Mouse (Mus musculus) heart, embryonic 15.5 days (tissue): ENCODE measurements around the gene Tmem169. TPM values are rescaled to one million over a fixed set of nuclear protein-coding genes. Genes with fewer than 3 reads are reported as not detected.

Source experiments
- ATAC-seq: fragments of 200-750 bp; cut with Nextera tagmentation; replicated peaks from 2 replicates; pipeline ENCODE4 v1.8.0; 2017; ENCODE audit warnings: low read depth, moderate TSS enrichment; ENCODE audit not compliant: insufficient number of reproducible peaks, insufficient read depth, low FRiP score
- H3K27ac ChIP-seq: fragments of 300-500 bp; sonication (generic); 2 replicates; pipeline ENCODE4 v1.5.1; 2015; ENCODE audit warnings: mild to moderate bottlenecking, inconsistent platforms
- H3K27me3 ChIP-seq: fragments of 300-500 bp; sonication (generic); 2 replicates; pipeline ENCODE4 v1.6.1; 2015; ENCODE audit warnings: inconsistent platforms
- H3K36me3 ChIP-seq: fragments of 300-500 bp; sonication (generic); 2 replicates; pipeline ENCODE4 v1.6.1; 2015; ENCODE audit warnings: mild to moderate bottlenecking, inconsistent platforms
- H3K4me1 ChIP-seq: fragments of 300-500 bp; sonication (generic); replicated peaks from 2 replicates; pipeline ENCODE4 v1.6.1; 2015; ENCODE audit warnings: inconsistent platforms
- H3K4me2 ChIP-seq: fragments of 300-500 bp; sonication (generic); 2 replicates; pipeline ENCODE4 v1.6.1; 2015; ENCODE audit warnings: inconsistent platforms, mild to moderate bottlenecking, moderate library complexity
- H3K4me3 ChIP-seq: fragments of 300-500 bp; sonication (generic); 2 replicates; pipeline ENCODE4 v1.5.1; 2015; ENCODE audit warnings: mild to moderate bottlenecking, inconsistent platforms
- H3K9ac ChIP-seq: fragments of 300-500 bp; sonication (generic); 2 replicates; pipeline ENCODE4 v1.6.1; 2015; ENCODE audit warnings: mild to moderate bottlenecking, inconsistent platforms
- H3K9me3 ChIP-seq: fragments of 300-500 bp; sonication (generic); replicated peaks from 2 replicates; pipeline ENCODE4 v1.6.1; 2016; ENCODE audit warnings: inconsistent platforms
- WGBS: fragments of 180-500 bp; shearing (Covaris S2); methylation state at CpG from one replicate; pipeline ENCODE4 v1.1.7; 2015; ENCODE audit warnings: mixed read lengths; 5-methylcytosine and 5-hydroxymethylcytosine counted together
- polyA plus RNA-seq: library from polyadenylated mRNA; unstranded; fragments of >200 nt; fragmentation: Nextera tagmentation; extraction: Ambion mirVana; gene quantifications from 2 replicates; pipeline ENCODE4 v1.2.1, GENCODE M21; 2015

The Tmem169 gene
- polyA plus RNA-seq, 1 experiment from 2014 or later: 0.68 TPM

DNA sequence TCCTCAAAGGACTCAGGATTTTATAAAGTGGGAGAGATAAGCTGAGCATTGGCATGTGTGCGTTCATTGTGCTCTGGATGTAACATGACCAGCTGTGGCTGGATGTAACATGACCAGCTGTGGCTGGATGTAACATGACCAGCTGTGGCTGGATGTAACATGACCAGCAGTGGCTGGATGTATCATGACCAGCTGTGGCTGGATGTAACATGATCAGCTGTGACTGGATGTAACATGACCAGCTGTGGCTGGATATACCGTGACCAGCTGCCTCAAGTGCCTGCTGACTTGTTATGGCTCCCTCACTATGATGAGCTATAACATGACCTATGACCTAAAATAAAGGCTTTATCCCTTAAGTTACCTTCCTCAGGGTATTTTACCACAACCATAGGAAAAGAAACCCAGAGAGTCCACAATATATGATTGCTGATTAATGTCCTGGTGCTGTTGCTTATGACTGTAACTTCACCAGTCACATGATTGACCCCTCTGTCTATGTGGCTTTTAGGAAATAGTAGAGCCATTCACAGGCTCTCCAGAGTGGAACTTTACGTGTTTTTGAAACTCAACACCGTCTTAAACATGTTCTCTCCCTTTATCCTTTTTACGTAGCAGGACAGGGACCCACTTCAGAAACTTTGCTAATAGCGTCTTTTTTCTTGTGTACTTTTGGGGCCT is 25.7 kb downstream of the Tmem169 start:
- WGBS: 73% methylated on average over 6 of the region's 6 CpGs
- H3K4me3 ChIP-seq: no peak overlapping the region
- no peak overlapping the region for H3K27ac ChIP-seq
- H3K36me3 ChIP-seq: peaks cover 3% of the 10 kb centered on the region; the same call in 1 of the 2 replicates
- H3K9ac ChIP-seq: no peak overlapping the region
- no peak overlapping the region for H3K4me2 ChIP-seq
- no peaks in the 10 kb centered on the region for H3K9me3 ChIP-seq
- H3K4me1 ChIP-seq: peaks cover 4% of the 10 kb centered on the region
- ATAC-seq: no peak
- no peaks in the 10 kb centered on the region for H3K27me3 ChIP-seq

DNA sequence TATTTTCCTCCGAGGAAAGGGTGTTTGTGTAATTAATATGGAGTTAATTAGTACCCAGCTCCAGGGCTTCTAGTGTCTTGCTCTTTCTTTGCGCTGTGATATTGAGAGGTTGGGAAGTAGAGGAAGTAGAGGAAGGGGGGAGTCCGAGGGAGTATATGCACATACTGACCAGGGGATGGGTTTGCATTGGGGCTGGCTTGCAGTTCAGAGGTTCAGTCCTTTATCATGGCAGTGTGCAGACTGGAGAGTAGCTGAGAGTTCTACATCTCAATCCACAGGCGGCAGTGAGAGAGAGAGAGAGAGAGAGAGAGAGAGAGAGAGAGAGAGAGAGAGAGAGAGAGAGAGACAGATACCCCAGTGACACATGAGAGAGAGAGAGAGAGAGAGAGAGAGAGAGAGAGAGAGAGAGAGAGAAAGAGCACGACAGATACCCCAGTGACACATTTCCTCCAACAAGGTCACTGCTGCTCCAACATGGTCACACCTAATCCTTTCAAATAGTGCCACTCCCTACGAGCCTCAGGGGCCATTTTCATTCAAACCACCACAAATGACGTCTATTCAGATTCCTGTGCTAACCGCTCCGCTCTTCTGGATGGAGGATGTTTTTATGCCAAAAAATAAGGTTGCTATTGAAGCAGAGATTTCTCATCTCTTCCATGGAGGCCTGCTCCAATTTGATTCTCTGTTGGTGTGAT is 28.7 kb downstream of the Tmem169 start:
- 83% methylated on average over 9 of the region's 9 CpGs for WGBS
- Histone ChIP-seq H3K4me2 (no peak overlapping the region), H3K27me3 (no peaks in the 10 kb centered on the region), H3K9ac (no peak overlapping the region), H3K27ac (no peak overlapping the region), H3K9me3 (no peaks in the 10 kb centered on the region), H3K36me3 (peaks cover 8% of the 10 kb centered on the region), H3K4me3 (no peak overlapping the region), H3K4me1 (no peaks in the 10 kb centered on the region)
- ATAC-seq: no peak

GRCm38 (mm10) chr1:72313399-72314039 is 29.4 kb downstream of the Tmem169 start:
- H3K27me3 ChIP-seq: no peaks in the 10 kb centered on the region
- no peak overlapping the region for H3K4me3 ChIP-seq
- H3K4me1 ChIP-seq: no peaks in the 10 kb centered on the region
- no peaks in the 10 kb centered on the region for H3K9me3 ChIP-seq
- H3K27ac ChIP-seq: no peak overlapping the region
- no peak overlapping the region for H3K4me2 ChIP-seq
- peaks cover 8% of the 10 kb centered on the region for H3K36me3 ChIP-seq
- no peak overlapping the region for H3K9ac ChIP-seq
- ATAC-seq: no peak
- 67% methylated on average over 5 of the region's 5 CpGs for WGBS

DNA sequence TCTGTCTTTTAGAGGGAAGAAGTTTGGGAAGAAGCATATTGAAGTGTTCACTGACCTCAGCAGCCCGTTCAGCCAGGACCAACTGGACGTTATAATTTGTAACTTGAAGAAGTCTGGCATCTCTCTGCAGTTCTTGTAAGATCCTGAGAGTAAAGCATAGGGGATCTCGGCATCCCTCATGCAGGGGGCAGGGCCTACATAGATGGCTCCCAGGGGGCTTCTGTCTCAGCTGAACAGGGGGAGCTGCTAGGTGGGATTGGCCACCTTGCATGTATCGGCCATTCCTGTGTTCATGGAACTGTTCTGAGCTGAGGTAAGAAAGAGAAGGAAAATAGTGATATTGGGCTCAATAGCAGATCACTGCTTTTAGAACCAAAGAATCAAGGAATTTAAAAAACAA is 31.3 kb downstream of the Tmem169 start:
- Histone ChIP-seq H3K9ac (no peak overlapping the region), H3K9me3 (no peaks in the 10 kb centered on the region), H3K4me1 (no peaks in the 10 kb centered on the region), H3K36me3 (peaks cover 10% of the 10 kb centered on the region), H3K4me2 (no peak overlapping the region), H3K4me3 (no peak overlapping the region), H3K27ac (no peak overlapping the region), H3K27me3 (no peaks in the 10 kb centered on the region)
- ATAC-seq: no peak
- 88% methylated on average over 4 of the region's 4 CpGs for WGBS

- Histone ChIP-seq H3K27ac (no peak overlapping the region), H3K4me3 (no peak overlapping the region), H3K9ac (no peak overlapping the region), H3K27me3 (no peaks in the 10 kb centered on the region), H3K4me2 (no peak overlapping the region), H3K36me3 (peaks cover 19% of the 10 kb centered on the region), H3K4me1 (no peaks in the 10 kb centered on the region), H3K9me3 (no peaks in the 10 kb centered on the region)
- no peak for ATAC-seq
- WGBS: 52% methylated on average over 8 of the region's 8 CpGs
Observed at GRCm38 (mm10) chr1:72316409-72316808, 32.2 kb downstream of the Tmem169 start.

- ATAC-seq: no peak
- Histone ChIP-seq H3K36me3 (peaks cover 19% of the 10 kb centered on the region), H3K27me3 (no peaks in the 10 kb centered on the region), H3K4me3 (no peak overlapping the region), H3K9ac (no peak overlapping the region), H3K9me3 (no peaks in the 10 kb centered on the region), H3K4me2 (no peak overlapping the region), H3K27ac (no peak overlapping the region), H3K4me1 (no peaks in the 10 kb centered on the region)
- 75% methylated on average over 7 of the region's 7 CpGs for WGBS
Observed at GRCm38 (mm10) chr1:72316901-72317300, 32.7 kb downstream of the Tmem169 start.

- Histone ChIP-seq H3K27ac (no peak overlapping the region), H3K4me1 (no peaks in the 10 kb centered on the region), H3K9me3 (no peaks in the 10 kb centered on the region), H3K27me3 (no peaks in the 10 kb centered on the region), H3K4me3 (no peak overlapping the region), H3K9ac (no peak overlapping the region), H3K4me2 (no peak overlapping the region), H3K36me3 (peaks cover 14% of the 10 kb centered on the region; the same call in 1 of the 2 replicates)
- no peak for ATAC-seq
- WGBS: 85% methylated on average over 5 of the region's 5 CpGs
Observed at GRCm38 (mm10) chr1:72320759-72321158, 36.6 kb downstream of the Tmem169 start.

- no peak overlapping the region for H3K4me3 ChIP-seq
- peaks cover 23% of the 10 kb centered on the region; the same call in 1 of the 2 replicates for H3K36me3 ChIP-seq
- H3K9ac ChIP-seq: no peak overlapping the region
- H3K4me2 ChIP-seq: no peak overlapping the region
- H3K27me3 ChIP-seq: no peaks in the 10 kb centered on the region
- H3K27ac ChIP-seq: no peak overlapping the region
- 88% methylated on average over 4 of the region's 4 CpGs for WGBS
- H3K4me1 ChIP-seq: no peaks in the 10 kb centered on the region
- no peaks in the 10 kb centered on the region for H3K9me3 ChIP-seq
- ATAC-seq: no peak
Observed at GRCm38 (mm10) chr1:72323248-72323647, 39.1 kb downstream of the Tmem169 start.

GRCm38 (mm10) chr1:72326162-72326821 is 42.1 kb downstream of the Tmem169 start:
- H3K36me3 ChIP-seq: peaks cover 21% of the 10 kb centered on the region; the same call in 1 of the 2 replicates
- H3K4me2 ChIP-seq: no peak overlapping the region
- no peaks in the 10 kb centered on the region for H3K9me3 ChIP-seq
- H3K4me3 ChIP-seq: no peak overlapping the region
- H3K27ac ChIP-seq: no peak overlapping the region
- 73% methylated on average over 11 of the region's 11 CpGs for WGBS
- H3K27me3 ChIP-seq: no peaks in the 10 kb centered on the region
- no peak for ATAC-seq
- no peak overlapping the region for H3K9ac ChIP-seq
- no peaks in the 10 kb centered on the region for H3K4me1 ChIP-seq

DNA sequence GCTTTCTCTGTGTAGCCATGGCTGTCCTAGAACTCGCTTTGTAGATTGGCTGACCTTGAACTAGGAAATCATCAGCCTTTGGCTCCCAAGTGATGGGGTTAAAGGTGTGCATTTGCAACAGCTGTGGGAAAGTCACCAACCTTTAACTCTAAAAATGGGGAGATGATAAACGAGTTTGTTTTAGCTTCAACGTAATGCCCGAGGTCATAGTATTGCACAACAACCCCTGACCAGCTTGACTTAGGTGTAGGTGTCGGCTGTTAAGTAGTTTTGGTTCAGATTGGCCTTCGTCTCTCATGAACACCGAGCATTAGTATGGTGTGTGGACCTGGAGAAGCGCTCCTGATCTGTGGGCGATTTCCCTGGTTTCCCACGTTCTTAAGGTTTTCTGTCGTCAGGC is 50.6 kb downstream of the Tmem169 start:
- no peak overlapping the region for H3K27ac ChIP-seq
- H3K9me3 ChIP-seq: no peaks in the 10 kb centered on the region
- H3K9ac ChIP-seq: no peak overlapping the region
- no peaks in the 10 kb centered on the region for H3K27me3 ChIP-seq
- no peak for ATAC-seq
- H3K36me3 ChIP-seq: peaks cover 23% of the 10 kb centered on the region; the same call in 1 of the 2 replicates
- H3K4me2 ChIP-seq: no peak overlapping the region
- H3K4me1 ChIP-seq: no peaks in the 10 kb centered on the region
- no peak overlapping the region for H3K4me3 ChIP-seq
- 91% methylated on average over 11 of the region's 11 CpGs for WGBS

- H3K9ac ChIP-seq: no peak overlapping the region
- H3K9me3 ChIP-seq: no peaks in the 10 kb centered on the region
- no peak overlapping the region for H3K27ac ChIP-seq
- peaks cover 27% of the 10 kb centered on the region for H3K36me3 ChIP-seq
- no peak overlapping the region for H3K4me3 ChIP-seq
- WGBS: 91% methylated on average over 8 of the region's 8 CpGs
- H3K4me1 ChIP-seq: no peaks in the 10 kb centered on the region
- no peak for ATAC-seq
- H3K27me3 ChIP-seq: no peaks in the 10 kb centered on the region
- no peak overlapping the region for H3K4me2 ChIP-seq
Observed at GRCm38 (mm10) chr1:72336780-72337179, 52.6 kb downstream of the Tmem169 start.
